Comparison of ENCODE assay signal across 8 mouse cellular contexts in the genomic region with DNA sequence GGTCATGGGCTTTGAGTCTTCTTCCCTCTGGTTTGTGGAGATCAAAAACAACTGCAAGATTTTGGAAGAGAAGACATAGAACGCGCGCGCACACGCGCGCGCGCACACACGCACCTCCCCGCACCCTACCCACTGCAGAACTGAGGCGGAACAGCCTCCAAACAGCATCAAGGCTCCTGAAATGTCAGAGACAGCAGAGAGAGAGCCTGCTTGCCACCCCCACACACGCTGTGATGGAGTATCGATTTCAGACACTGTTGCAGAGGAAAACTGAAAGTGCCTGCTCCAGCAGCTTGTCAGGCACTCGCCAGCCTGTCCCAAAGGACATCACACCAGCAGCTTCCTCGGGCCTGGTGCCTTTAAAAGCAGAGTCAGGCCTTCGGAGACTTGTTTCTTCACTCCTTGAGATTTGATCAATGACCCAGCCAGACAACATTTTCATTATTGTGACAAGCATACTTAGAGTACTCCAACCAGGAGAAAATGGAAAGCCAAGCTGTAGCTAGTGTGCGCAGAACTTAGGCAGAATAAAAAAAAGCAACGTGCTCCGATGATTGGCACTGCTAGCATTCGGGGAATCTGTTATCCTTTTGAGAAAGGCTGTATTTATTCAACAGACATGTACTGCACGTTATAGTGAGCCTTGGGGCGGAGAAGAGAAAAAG.
DNase-seq lines count a peak whose midpoint lies in the region; ATAC-seq lines count a peak whose summit lies in the region.
"Had no signal": no experiment of that assay in that cellular context is flagged by ENCODE, and none has a peak within 500 bp of the region (broad histone marks: within the 10 kb centered on the region; RNA-seq: fewer than 3 reads in every experiment).

No protein-coding gene starts in this region.

- intact Hi-C loops in left cerebral cortex, postnatal 25 days (cut with DNase I): loop anchor here (10.0 kb wide), 2 partner anchors 342 to 438 kb away; a partner anchor contains a TSS

- no peaks in the 10 kb centered on the region for H3K36me3 ChIP-seq in midbrain, embryonic 10.5 days
- no peaks in the 10 kb centered on the region for H3K36me3 ChIP-seq in midbrain, embryonic 11.5 days (ENCODE audit: control insufficient read depth, insufficient read depth, low read length)
- H3K36me3 ChIP-seq: neural tube, embryonic 12.5 days had no signal

- WGBS in midbrain, embryonic 10.5 days: 86% methylated on average over 23 of the region's 23 CpGs
- 84% methylated on average over 23 of the region's 23 CpGs for WGBS in midbrain, embryonic 11.5 days

- peaks cover 8% of the 10 kb centered on the region; the same call in 1 of the 2 replicates for H3K4me1 ChIP-seq in midbrain, embryonic 10.5 days
- H3K4me1 ChIP-seq in midbrain, embryonic 11.5 days (ENCODE audit: control insufficient read depth, insufficient read depth, low read length): no peaks in the 10 kb centered on the region
- H3K4me1 ChIP-seq: neural tube, embryonic 12.5 days had no signal

- no peak for DNase-seq in midbrain, embryonic 10.5 days (ENCODE audit: low spot score)
- no peak for DNase-seq in midbrain, embryonic 11.5 days (ENCODE audit: low spot score, missing footprints)
- peak; percentile 17 to 50 for DNase-seq in frontal cortex, adult 2 months (ENCODE audit: extremely low spot score in 1 of 2, low spot score in 1 of 2)
- DNase-seq in left cerebral cortex, postnatal 25 days (ENCODE audit: low spot score in 2 of 2): peak; percentile 54 to 64
- peak; percentile 45 for DNase-seq in telencephalon, adult 2 months (ENCODE audit: low read depth, low spot score)
- DNase-seq in natural killer cell, adult 2 months (ENCODE audit: low spot score in 2 of 2): no peak

- no peak for ATAC-seq in midbrain, embryonic 11.5 days (ENCODE audit: low FRiP score)
- ATAC-seq in megakaryocyte, adult 5-6 weeks (ENCODE audit: poor library complexity, severe bottlenecking): no peak

- no peak overlapping the region for H3K4me3 ChIP-seq in midbrain, embryonic 10.5 days
- H3K4me3 ChIP-seq in midbrain, embryonic 11.5 days (ENCODE audit: low read depth, low read length): no peak overlapping the region
- H3K4me3 ChIP-seq: neural tube, embryonic 12.5 days had no signal

- H3K9me3 ChIP-seq in midbrain, embryonic 10.5 days (replicated peaks): no peaks in the 10 kb centered on the region
- no peaks in the 10 kb centered on the region for H3K9me3 ChIP-seq in midbrain, embryonic 11.5 days (ENCODE audit: control insufficient read depth, low read length)
- H3K9me3 ChIP-seq: neural tube, embryonic 12.5 days had no signal

- no peak overlapping the region for H3K4me2 ChIP-seq in midbrain, embryonic 11.5 days
- H3K4me2 ChIP-seq: neural tube, embryonic 12.5 days had no signal

- H3K27me3 ChIP-seq in midbrain, embryonic 10.5 days (ENCODE audit: low read depth, poor library complexity, severe bottlenecking): no peaks in the 10 kb centered on the region
- no peaks in the 10 kb centered on the region for H3K27me3 ChIP-seq in midbrain, embryonic 11.5 days (ENCODE audit: control insufficient read depth, insufficient read depth, low read length)
- H3K27me3 ChIP-seq: neural tube, embryonic 12.5 days had no signal

- peak overlapping the region; percentile 57 for H3K27ac ChIP-seq in midbrain, embryonic 10.5 days (replicated peaks)
- no peak overlapping the region for H3K27ac ChIP-seq in midbrain, embryonic 11.5 days (ENCODE audit: low read depth, low read length)
- H3K27ac ChIP-seq: neural tube, embryonic 12.5 days had no signal

- H3K9ac ChIP-seq in midbrain, embryonic 11.5 days (ENCODE audit: low read length): no peak overlapping the region
- H3K9ac ChIP-seq: neural tube, embryonic 12.5 days had no signal

Comparison
In these comparisons a context has a peak if more than half of its experiments do, and no peak if none do; other contexts are left out.
1. DNase-seq: peak in frontal cortex, adult 2 months (2 of 2), left cerebral cortex, postnatal 25 days (2 of 2) and telencephalon, adult 2 months (single experiment); none in midbrain, embryonic 10.5 days (single experiment), midbrain, embryonic 11.5 days (single experiment) and natural killer cell, adult 2 months (0 of 2).